Mouse (Mus musculus) embryo, embryonic 11.5 days (tissue): ENCODE results near the gene Olfr530.

Source experiments
- DNase-seq: peaks from one replicate; pipeline ENCODE4 v3.0.0-alpha.2; 2012; ENCODE audit warnings: low read depth, low spot score

The Olfr530 gene

DNA sequence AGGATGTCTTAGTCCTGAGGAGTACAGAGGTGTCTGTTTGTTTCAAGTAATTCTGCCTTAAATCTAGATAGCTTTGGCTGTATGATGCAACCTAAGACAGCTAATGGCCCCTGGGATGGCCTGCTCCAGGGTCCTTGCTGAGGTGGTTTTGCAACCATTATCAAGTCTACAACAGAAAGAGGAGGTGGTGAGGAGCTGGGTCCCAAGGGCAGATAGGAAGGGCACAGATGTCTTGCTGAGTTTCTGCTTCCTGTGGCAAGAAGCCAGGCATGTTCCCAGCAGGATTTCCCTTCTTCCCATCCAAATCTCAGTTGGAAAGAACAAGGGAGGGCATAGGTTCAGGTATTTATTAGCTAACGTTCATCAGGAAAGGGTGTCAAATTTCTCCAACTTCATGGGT, at the start of gene Olfr530:
TSS of gene Olfr530 (minus strand) at position 101 of the 400 bp plus-strand sequence.
- DNase-seq: no peak

DNA sequence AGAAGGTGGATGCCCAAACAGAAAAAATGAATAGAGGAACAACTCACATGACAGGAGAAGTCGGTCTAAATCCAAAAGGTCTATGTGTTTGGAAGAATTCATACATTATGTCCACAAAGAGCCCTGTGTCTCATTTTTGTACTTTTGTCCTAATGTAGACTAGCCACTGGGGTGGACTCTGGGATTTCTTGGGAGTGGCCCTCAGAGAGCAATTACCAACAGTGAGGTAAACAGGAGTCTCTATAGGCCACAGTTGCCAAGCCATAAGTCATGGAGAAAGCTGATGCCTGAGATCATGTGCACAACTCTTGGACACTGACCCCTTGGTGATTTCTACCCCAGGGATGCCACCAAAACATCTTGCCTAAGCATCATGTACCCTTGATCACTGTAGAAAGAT, 45.4 kb upstream of the Olfr530 start, which contains the start of gene Olfr532:
TSS of gene Olfr532 (minus strand) at position 101 of the 400 bp plus-strand sequence.
- no peak for DNase-seq

DNA sequence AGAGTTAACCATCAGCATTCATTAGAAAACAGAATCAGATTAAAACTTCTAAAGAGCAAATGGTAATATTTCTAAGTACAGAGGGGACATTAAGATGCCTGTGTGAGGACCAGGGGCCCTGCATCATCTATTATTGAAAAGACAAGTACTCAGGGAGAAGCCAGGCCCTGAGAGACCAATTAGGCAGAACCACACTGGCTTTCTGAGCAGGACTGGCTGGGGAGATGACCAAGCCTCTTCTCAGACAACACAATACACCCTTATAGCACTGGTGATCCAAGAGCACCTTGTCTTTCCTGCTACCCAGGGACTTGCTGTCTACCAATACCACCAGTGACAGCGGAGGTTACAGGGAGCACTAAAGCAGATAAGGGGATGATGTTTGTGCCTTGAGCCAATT, 26.7 kb upstream of the Olfr530 start, which contains the start of gene Olfr531:
TSS of gene Olfr531 (minus strand) at position 101 of the 400 bp plus-strand sequence.
- no peak for DNase-seq

DNA sequence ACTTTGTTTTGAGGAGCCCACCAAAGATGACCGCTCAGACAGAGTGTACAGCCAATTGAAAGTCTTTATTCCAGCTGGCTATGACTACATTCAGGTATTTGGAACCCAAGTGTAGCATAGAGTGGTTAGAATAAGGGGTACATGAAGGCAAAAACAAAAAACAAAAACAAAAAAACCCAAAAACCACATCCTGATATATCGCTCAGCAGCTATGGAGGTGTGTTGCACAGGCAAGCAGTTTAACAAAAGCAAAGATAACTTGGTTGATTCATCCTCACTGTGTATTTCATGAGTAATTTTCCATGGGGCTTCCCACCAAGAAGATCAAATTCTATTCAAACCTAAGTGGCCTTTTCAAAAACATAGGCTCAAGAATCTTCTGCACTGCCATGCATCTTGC, 780 bp upstream of the Olfr530 start:
- no peak for DNase-seq

DNA sequence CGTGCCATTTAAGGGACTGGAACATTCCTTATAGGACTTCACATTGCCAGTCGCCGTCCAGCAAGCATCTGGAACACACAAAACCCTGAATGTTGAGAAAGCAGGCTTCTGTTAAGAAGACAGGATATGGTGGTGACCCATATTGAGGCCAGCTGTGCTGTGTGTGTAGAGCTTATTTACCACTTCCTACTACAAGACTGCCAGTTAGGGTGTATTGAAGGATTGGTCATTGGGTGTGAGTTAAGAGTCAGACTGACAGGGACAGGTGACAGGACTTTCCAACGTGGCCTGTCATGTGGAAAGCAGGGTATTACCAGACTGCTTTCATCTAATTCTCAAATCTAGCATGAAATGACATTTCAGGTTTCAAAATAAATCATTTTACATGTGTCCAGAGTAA, 1.8 kb downstream of the Olfr530 start:
- DNase-seq: no peak

DNA sequence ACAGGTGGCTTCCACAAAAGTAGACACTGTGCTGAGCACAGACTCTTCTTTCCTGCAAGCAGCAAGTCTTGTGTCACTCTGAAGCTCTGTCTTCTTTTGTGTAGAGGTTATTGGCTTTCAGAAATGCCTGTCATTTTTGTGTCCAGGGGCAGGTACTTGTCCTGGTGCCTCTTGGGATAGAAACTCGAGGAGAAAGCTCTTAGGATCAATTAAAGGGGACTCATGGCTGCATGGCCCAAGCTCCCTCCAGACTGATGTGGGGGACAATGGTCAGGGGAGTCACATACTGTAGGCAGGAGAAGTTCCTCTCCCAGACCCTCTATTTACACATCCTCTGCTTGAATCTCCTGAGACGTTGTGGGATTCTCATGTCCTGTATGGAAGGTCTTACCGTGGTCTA, 14.6 kb downstream of the Olfr530 start, which contains the start of gene Olfr60:
TSS of gene Olfr60 (minus strand) at position 101 of the 400 bp plus-strand sequence.
- no peak for DNase-seq

DNA sequence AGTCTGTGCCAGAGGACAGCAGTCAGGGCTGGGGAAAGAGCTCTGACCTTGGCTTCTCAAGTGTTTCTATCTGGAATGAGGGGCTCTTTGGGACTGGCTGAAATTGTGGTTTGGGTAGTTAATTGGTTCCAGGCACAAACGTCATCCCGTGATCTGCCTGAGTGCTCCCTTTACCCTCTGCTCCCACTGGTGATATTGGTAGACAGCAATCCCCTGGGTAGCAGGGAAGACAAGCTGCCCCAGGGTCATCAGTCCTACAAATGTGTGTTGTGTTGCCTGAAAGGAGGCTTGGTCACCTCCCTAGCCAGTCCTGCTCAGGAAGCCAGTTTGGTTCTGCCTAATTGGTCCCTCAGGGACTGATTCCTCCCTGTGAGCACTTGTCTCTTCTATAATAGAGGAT, 42.4 kb downstream of the Olfr530 start, which contains the start of gene Olfr527:
TSS of gene Olfr527 (plus strand) at position 301 of the 400 bp plus-strand sequence.
- DNase-seq: no peak

DNA sequence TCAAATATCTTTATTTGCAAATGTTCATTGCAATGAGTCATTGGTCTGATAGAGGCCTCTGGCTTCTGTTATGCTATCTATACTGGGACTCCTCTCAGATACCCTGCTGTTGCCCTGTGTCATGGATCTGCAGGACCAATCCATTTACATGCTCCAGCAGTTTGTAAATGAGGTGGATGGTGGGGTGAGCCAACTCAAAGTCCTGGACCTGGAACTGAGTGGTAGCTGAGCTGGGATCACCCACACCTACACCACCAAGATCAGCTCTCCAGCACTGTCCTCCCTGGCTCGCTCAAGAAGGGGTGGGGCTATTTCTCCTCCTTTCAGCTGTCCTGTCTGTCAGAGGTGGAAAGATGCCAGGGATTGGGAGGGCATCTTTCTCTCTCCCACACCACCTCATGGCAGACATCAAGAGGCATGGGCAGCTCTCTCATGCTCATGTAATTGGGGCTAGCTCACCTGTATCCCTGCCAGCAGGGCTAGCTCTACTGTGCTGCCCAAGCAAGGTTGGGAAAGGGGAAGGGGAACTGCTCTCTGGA, 46.3 kb downstream of the Olfr530 start:
- DNase-seq: no peak
